Mouse (Mus musculus) adrenal gland, adult 8-10 months (tissue): Measurements from ENCODE around the gene Oas1h. TPM values are rescaled to one million over a fixed set of nuclear protein-coding genes. Genes with fewer than 3 reads are reported as not detected.
"Not testable (repeated sequence)": the region's sequence is repeated elsewhere in the genome, so short reads cannot be mapped to it uniquely, and the experiment has no call there.

Source experiments
- DNase-seq: peaks from one replicate; pipeline ENCODE4 v3.0.0; 2022
- total RNA-seq, 4 experiments: library from RNA; stranded (reverse); gene quantifications; 2 replicates each; pipeline ENCODE4 v1.2.4; 2022

Oas1h gene
- total RNA-seq, 4 experiments from 2014 or later = not detected

- DNase-seq = not testable (repeated sequence)
Measured at GRCm38 (mm10) chr5:120887413-120887812, 26.2 kb downstream of the Oas1h start, which contains the start of gene Oas1g. TSS of gene Oas1g (minus strand) at chr5:120887613.

GRCm38 (mm10) chr5:120887831-120888230 is 26.6 kb downstream of the Oas1h start:
- DNase-seq = no peak

DNA sequence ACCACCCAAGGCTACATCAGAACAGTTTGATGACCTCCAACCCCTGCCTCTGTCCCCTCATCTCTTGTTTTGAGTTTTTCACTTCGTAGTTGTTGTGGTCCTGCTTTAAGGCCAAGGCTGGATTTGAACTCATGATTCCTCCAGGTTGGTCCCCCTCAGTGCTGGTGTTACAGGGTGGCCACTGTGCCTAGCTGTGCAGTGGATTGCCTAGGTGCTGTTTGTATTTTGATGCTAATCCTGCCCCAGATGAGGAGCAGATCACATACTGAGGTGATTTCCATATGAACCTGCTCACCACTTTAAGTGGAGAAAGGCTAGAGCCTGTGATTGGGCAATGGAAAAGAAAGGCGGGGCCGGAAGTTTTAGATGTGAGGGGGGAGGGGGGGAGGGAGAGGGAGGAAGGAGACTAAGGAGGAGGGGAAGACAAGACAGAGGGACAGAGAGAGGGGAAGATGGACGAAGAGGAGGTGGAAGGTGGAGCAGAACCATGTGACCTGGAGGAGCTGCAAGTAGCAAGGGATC is 27.1 kb downstream of the Oas1h start:
- not testable (repeated sequence) for DNase-seq

DNA sequence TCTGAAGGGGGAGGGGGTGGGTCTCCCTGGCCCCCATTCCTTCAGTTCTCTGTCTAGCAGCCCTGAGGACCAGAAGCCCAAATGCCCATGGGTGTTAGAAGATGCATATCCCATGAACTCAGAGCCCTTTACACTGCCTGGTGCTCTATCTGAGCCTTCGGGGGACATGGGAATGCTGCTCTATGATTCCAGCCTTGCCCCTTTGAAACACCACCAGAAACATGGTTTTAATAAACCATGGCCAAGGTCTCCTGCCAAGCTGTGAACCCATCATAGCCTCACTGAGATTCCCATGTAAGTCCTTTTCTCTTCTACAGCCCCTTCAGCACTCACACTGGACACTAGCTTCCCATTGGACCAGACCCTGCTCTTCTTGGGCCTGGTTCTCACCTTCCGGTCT is 28.8 kb downstream of the Oas1h start:
- no peak for DNase-seq

DNA sequence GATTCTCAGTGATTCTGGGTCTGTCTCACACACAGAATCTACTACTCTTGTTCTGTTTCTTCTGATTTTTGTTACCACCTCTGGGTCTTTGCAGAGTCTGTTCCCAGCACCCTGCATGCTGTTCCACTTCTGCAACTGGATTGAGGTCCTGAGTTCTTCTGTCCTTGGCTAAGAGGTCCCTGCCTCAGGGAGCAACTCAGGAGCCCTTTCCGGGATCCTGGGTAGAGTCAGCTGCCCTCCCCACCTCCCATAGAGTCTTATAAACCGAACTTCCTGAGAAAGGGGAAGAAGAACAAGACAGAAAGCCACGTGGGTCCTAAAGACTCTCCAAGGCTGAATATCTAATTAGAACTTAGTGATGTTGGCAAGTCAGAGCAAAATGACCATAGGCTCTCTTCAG is 29.8 kb downstream of the Oas1h start:
- DNase-seq = no peak

GRCm38 (mm10) chr5:120891566-120892242 is 30.5 kb downstream of the Oas1h start:
- DNase-seq = not testable (repeated sequence)

DNA sequence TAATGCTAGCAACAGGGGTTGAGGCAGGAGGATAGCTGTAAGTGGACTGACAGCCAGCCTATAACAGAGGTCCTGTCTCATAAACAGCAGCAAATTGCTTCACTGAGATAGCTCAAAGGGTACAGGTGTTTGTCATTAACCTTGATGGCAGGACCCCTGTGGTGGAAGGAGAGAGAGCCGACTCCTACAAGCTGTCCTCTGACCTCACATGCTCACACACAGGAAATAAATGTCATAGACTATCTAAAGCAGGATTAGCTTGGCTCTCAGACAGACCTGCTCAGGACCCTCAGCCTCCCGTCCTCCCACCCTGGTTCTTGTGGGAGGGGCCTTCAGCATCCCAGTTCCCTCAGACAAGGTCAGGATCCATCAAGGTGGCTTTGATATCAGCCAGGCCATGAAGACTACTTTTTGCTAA is 31.0 kb downstream of the Oas1h start:
- DNase-seq = no peak

- DNase-seq = not testable (repeated sequence)
Measured at GRCm38 (mm10) chr5:120893866-120894265, 32.6 kb downstream of the Oas1h start.

- DNase-seq = not testable (repeated sequence)
Measured at GRCm38 (mm10) chr5:120894692-120895091, 33.5 kb downstream of the Oas1h start.

- DNase-seq = no peak
Measured at GRCm38 (mm10) chr5:120895231-120895900, 34.1 kb downstream of the Oas1h start.

DNA sequence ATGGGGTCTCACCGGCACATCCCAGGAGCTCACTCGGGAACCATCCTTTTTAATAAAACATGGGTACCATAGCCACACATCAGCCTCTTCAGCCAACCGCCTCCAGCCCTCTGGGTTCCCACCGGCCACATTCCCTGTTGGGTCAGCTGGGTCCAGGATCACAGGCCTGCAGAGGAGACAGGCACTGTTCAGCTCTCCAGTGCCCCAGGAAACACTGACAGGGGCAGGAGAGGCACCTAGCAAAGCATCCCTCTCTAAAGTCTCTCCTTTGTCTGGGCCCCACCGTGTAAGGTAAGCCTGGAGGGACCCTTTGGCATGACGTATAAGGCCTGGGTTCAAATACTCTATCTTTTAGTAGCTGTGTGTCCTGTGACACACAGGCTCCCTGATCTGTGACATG is 37.1 kb downstream of the Oas1h start:
- no peak for DNase-seq

DNA sequence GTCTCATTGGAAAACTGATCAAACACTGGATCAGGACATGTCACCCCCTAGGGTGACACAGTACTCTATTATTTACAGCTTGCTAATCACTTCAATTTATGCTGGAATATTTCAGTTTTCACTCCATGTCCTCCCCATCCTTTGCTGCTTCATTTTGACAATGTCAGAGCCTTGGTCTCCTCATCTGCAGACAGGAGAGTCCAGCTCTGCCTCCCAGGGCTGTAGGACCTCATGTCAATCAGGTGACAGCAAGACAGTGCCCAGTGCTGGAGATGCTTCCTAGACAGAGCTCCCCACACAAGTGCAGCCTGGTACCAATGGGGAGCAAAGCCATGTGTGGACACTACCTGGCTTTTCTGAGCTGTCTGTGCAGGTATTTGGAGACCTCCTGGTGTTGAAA is 37.5 kb downstream of the Oas1h start:
- DNase-seq = no peak

- DNase-seq = no peak
Measured at GRCm38 (mm10) chr5:120900666-120901065, 39.4 kb downstream of the Oas1h start.

- no peak for DNase-seq
Measured at GRCm38 (mm10) chr5:120902056-120902455, 40.8 kb downstream of the Oas1h start.

DNA sequence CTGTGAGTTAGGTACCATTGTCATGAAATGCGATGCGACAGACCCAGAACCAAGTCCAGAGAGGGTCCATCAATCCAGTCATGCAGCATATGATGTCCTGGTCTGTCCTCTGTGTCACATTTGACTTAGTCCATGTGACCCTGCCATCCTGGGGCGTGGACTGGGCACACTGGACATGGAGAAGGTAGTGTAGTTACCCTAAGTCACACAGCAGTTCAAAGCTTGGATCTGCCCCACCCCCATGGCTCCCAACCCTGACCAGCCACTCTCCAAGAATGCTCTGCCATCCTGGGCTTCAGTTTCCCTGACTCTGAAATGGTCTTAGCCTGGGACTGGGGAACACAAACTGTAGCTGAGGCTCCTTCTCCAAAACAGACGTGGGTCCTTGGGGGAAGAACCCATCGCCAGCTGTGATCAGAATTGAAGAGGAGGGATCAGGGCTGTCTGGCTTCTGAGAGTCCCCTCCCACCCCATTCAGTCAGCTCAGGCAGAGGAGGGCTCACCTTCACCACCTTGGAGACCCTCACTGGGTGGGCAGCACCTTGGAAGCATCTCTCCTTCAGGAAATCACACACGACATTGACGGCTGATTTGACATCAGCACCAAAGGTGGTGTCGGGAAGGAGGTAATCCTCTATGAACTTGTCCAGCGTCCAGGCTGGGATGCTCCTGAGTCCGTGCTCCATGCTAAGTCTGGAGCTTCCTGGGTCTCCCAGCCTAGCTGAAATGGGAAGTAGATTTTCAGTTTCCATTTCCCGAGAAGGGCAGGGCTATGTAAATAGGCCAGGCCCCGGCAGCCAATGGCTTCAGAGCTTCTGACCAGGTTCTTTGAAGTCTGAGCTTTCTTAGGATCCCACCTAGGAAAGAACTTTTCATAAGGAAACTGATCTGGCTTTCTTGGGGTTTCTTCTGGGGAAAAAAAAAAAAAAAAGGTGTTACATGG is 45.8 kb downstream of the Oas1h start, which contains the start of gene Oas1a:
Gene Oas1a, minus strand, starts transcription at position 731 of the 943 bp plus-strand sequence.
- DNase-seq = not testable (repeated sequence)

DNA sequence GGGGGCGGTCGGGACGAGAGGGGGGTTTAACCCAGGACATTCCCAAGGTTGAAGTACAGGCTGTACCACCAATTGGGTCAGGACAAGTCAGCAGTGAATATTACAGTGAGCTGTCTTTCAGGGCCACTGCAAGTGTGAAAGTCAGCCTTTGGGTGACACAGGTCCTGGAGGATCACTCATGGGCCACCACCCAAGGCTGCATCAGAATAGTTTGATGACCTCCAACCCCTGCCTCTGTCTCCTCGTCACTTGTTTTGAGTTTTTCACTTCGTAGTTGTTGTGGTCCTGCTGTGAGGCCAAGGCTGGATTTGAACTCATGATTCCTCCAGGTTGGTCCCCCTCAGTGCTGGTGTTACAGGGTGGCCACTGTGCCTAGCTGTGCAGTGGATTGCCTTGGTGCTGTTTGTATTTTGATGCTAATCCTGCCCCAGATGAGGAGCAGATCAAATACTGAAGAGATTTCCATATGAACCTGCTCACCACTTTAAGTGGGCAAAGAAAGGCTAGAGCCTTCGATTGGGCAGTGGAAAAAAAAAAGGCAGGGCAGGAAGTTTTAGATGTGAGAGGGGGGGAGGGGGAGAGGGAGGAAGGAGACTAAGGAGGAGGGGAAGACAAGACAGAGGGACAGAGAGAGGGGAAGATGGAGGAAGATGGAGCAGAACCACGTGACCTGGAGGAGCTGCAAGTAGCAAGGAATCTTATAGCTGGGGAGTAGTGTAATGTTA is 47.1 kb downstream of the Oas1h start:
- no peak for DNase-seq

DNA sequence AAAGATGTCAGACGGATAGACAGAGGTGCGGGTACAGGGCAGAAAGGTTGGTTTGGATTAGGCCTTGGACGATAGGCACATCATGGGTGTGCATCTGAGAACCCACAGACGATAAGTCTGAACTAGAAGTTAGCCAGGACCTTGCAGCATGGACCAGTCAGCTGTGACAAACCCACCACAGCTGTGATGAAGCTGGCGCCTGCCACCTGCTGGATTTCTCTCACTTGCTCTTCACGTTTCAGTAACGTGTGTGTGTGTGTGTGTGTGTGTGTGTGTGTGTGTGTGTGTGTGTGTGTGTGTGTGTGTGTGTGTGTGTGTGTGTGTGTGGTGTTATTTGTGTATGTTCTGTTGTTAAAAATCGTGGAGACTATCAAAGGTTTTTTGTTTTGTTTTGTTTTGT is 53.0 kb downstream of the Oas1h start, which contains the start of gene Oas1d:
Gene Oas1d, plus strand, starts transcription at position 333 of the 400 bp plus-strand sequence.
- not testable (repeated sequence) for DNase-seq

DNA sequence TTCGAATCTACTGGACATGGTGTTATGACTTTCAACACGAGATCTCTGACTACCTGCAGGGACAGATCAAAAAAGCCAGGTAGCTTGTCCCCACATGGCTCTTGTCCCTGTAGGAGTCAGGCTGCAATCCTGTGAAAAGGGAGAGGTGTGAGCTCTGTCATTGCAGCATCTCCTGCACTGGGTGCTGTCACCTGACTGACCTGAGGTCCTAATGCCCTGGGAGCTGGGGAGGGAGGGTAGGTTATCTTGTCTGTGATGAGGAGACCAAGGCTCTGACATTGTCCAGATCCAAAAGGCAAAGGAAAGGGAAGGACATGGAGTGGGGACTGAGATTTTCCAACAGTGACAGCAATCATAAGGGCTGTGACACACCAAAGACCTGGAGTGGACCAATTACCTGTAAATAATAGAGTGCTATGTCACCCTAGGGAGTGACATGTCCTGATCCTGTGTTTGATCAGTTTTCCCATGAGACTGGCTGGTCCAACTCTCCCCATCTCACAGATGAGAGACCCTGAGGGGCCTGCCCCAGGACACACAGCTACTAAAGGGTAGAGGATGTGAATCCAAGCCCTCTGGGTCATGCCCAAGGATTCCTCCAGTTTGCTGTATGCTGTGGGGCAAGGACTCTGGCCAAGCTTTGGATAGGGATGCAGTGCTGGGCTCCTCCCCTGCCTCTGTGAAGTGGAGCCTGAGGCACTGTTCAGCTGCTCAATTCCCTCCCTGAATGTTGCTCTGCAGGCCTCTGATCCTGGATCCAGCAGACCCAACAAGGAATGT is 58.1 kb downstream of the Oas1h start:
- not testable (repeated sequence) for DNase-seq

GRCm38 (mm10) chr5:120920296-120920695 is 59.1 kb downstream of the Oas1h start:
- no peak for DNase-seq
